Mouse (Mus musculus): ENCODE data around the gene Dscam. TPM values are rescaled to one million over a fixed set of nuclear protein-coding genes. Genes with fewer than 3 reads are reported as not detected.
A peak's percentile ranks its signal among the peaks of the same experiment; 100 is the strongest.

The Dscam gene
- polyA plus RNA-seq, 1 experiment: not detected

- Histone ChIP-seq H3K4me1 (ENCODE audit: control insufficient read depth, insufficient read depth, low read length) (no peaks in the 10 kb centered on the region), H3K27ac (ENCODE audit: insufficient read depth, low read depth, low read length) (no peak overlapping the region), H3K4me3 (ENCODE audit: insufficient read depth, low read length) (no peak overlapping the region)
- TF ChIP-seq CTCF (IDR thresholded peaks at IDR 0.05; ENCODE audit: low read depth, low read length): no peak
- no peak for TF ChIP-seq POLR2A (IDR thresholded peaks at IDR 0.05; ENCODE audit: borderline replicate concordance, low read depth, low read length)
Observed at GRCm38 (mm10) chr16:97171500-97171899, 948 bp upstream of the Dscam start.

GRCm38 (mm10) chr16:97169901-97170512 lies 545 bp downstream of the Dscam start:
- H3K4me3 ChIP-seq (ENCODE audit: insufficient read depth, low read length): peak overlapping the region; percentile 55
- TF ChIP-seq CTCF (IDR thresholded peaks at IDR 0.05; ENCODE audit: low read depth, low read length) (no peak), POLR2A (IDR thresholded peaks at IDR 0.05; ENCODE audit: borderline replicate concordance, low read depth, low read length) (no peak)

GRCm38 (mm10) chr16:97168614-97169013 lies 1.9 kb downstream of the Dscam start:
- H3K4me3 ChIP-seq (ENCODE audit: insufficient read depth, low read length): no peak overlapping the region
- H3K4me1 ChIP-seq (ENCODE audit: control insufficient read depth, insufficient read depth, low read length): peaks cover 4% of the 10 kb centered on the region; the same call in 1 of the 2 replicates
- TF ChIP-seq POLR2A (IDR thresholded peaks at IDR 0.05; ENCODE audit: borderline replicate concordance, low read depth, low read length) (no peak), CTCF (IDR thresholded peaks at IDR 0.05; ENCODE audit: low read depth, low read length) (no peak)
- H3K27ac ChIP-seq (ENCODE audit: insufficient read depth, low read depth, low read length): no peak overlapping the region

More at GRCm38 (mm10) chr16:97169901-97170512, 545 bp downstream of the Dscam start:
- Histone ChIP-seq H3K4me1 (ENCODE audit: control insufficient read depth, insufficient read depth, low read length) (peaks cover 3% of the 10 kb centered on the region; the same call in 1 of the 2 replicates), H3K27ac (ENCODE audit: insufficient read depth, low read depth, low read length) (no peak overlapping the region)

GRCm38 (mm10) chr16:97168030-97168429 lies 2.5 kb downstream of the Dscam start:
- Histone ChIP-seq H3K27ac (ENCODE audit: insufficient read depth, low read depth, low read length) (no peak overlapping the region), H3K4me3 (ENCODE audit: insufficient read depth, low read length) (no peak overlapping the region), H3K4me1 (ENCODE audit: control insufficient read depth, insufficient read depth, low read length) (peaks cover 7% of the 10 kb centered on the region; the same call in 1 of the 2 replicates)
- TF ChIP-seq POLR2A (IDR thresholded peaks at IDR 0.05; ENCODE audit: borderline replicate concordance, low read depth, low read length) (no peak), CTCF (IDR thresholded peaks at IDR 0.05; ENCODE audit: low read depth, low read length) (no peak)

GRCm38 (mm10) chr16:97166166-97166565 lies 4.4 kb downstream of the Dscam start:
- Histone ChIP-seq H3K4me1 (ENCODE audit: control insufficient read depth, insufficient read depth, low read length) (peaks cover 7% of the 10 kb centered on the region; the same call in 1 of the 2 replicates), H3K27ac (ENCODE audit: insufficient read depth, low read depth, low read length) (no peak overlapping the region), H3K4me3 (ENCODE audit: insufficient read depth, low read length) (no peak overlapping the region)
- TF ChIP-seq CTCF (IDR thresholded peaks at IDR 0.05; ENCODE audit: low read depth, low read length) (no peak), POLR2A (IDR thresholded peaks at IDR 0.05; ENCODE audit: borderline replicate concordance, low read depth, low read length) (no peak)

- no peak overlapping the region for H3K27ac ChIP-seq (ENCODE audit: insufficient read depth, low read depth, low read length)
- TF ChIP-seq POLR2A (IDR thresholded peaks at IDR 0.05; ENCODE audit: borderline replicate concordance, low read depth, low read length) (no peak), CTCF (IDR thresholded peaks at IDR 0.05; ENCODE audit: low read depth, low read length) (0 out of 2 replicates have a peak, but pooled peaks have one; percentile 15)
- peaks cover 7% of the 10 kb centered on the region; the same call in 1 of the 2 replicates for H3K4me1 ChIP-seq (ENCODE audit: control insufficient read depth, insufficient read depth, low read length)
- no peak overlapping the region for H3K4me3 ChIP-seq (ENCODE audit: insufficient read depth, low read length)
Observed at GRCm38 (mm10) chr16:97165444-97166121, 5.0 kb downstream of the Dscam start.

GRCm38 (mm10) chr16:97158279-97158678 lies 12.3 kb downstream of the Dscam start:
- Histone ChIP-seq H3K4me1 (ENCODE audit: control insufficient read depth, insufficient read depth, low read length) (no peaks in the 10 kb centered on the region), H3K27ac (ENCODE audit: insufficient read depth, low read depth, low read length) (no peak overlapping the region), H3K4me3 (ENCODE audit: insufficient read depth, low read length) (no peak overlapping the region)
- TF ChIP-seq POLR2A (IDR thresholded peaks at IDR 0.05; ENCODE audit: borderline replicate concordance, low read depth, low read length) (no peak), CTCF (IDR thresholded peaks at IDR 0.05; ENCODE audit: low read depth, low read length) (no peak)

- Histone ChIP-seq H3K4me1 (ENCODE audit: control insufficient read depth, insufficient read depth, low read length) (peaks cover 4% of the 10 kb centered on the region; the same call in 1 of the 2 replicates), H3K4me3 (ENCODE audit: insufficient read depth, low read length) (no peak overlapping the region), H3K27ac (ENCODE audit: insufficient read depth, low read depth, low read length) (no peak overlapping the region)
- TF ChIP-seq CTCF (IDR thresholded peaks at IDR 0.05; ENCODE audit: low read depth, low read length): no peak
- no peak for TF ChIP-seq POLR2A (IDR thresholded peaks at IDR 0.05; ENCODE audit: borderline replicate concordance, low read depth, low read length)
Observed at GRCm38 (mm10) chr16:97144544-97145194, 25.9 kb downstream of the Dscam start.

- H3K4me1 ChIP-seq (ENCODE audit: control insufficient read depth, insufficient read depth, low read length): peaks cover 5% of the 10 kb centered on the region
- TF ChIP-seq CTCF (IDR thresholded peaks at IDR 0.05; ENCODE audit: low read depth, low read length) (no peak), POLR2A (IDR thresholded peaks at IDR 0.05; ENCODE audit: borderline replicate concordance, low read depth, low read length) (no peak)
- no peak overlapping the region for H3K4me3 ChIP-seq (ENCODE audit: insufficient read depth, low read length)
- no peak overlapping the region for H3K27ac ChIP-seq (ENCODE audit: insufficient read depth, low read depth, low read length)
Observed at GRCm38 (mm10) chr16:97141943-97142342, 28.6 kb downstream of the Dscam start.
